Mouse (Mus musculus) heart, adult 11 months (tissue): ENCODE data around the gene Krtap4-16.
"Not testable (repeated sequence)": the region's sequence is repeated elsewhere in the genome, so short reads cannot be mapped to it uniquely, and the experiment has no call there.

Experiments used
- DNase-seq: peaks from one replicate; pipeline ENCODE4 v3.0.0; 2022

Gene Krtap4-16

DNA sequence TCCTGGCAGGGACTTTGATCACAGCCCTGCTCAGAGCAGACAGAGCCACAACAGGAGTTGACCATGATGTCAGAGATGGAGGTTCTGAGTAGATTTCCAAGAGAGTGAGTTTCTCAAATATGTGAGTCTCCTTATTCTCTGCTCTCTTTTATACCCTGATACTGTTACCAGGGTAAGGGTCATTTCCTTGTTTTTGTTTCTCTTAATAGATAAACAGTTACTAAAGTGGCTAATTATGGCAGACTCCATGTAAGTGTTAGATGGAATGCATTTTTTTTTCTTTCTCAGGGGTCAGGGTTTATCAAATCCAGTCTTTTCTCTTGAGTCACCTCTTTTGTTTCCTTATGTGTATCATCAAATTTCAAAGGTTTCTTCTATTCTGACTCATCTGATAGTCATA is at the start of gene Krtap4-16:
Gene Krtap4-16, minus strand, starts transcription at position 101 of the 400 bp plus-strand sequence.
- DNase-seq: no peak

DNA sequence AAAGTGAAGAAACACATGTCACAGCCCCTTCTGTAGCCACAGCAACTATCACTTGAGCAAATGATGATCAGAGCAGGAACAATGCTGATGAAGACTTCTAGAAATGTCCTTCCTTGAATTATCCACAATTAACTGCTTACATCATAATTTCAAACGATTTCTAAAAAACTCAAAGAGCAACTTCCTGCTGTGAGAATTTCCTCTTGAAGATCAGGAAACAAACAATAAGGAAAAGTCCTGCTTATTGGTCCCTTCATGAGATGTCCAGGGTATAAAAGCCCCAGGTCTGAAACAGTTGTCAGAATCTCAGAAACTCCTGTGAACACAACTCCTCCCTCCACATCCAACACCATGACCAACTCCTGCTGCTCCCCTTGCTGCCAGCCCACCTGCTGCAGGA is 27.5 kb upstream of the Krtap4-16 start, which contains the start of gene Gm11567:
Gene Gm11567, plus strand, starts transcription at position 301 of the 400 bp plus-strand sequence.
- DNase-seq: not testable (repeated sequence)

GRCm38 (mm10) chr11:99873089-99873488 is 21.7 kb upstream of the Krtap4-16 start, which contains the start of gene Krtap9-1:
TSS of gene Krtap9-1 (plus strand) at chr11:99873389.
- not testable (repeated sequence) for DNase-seq

- not testable (repeated sequence) for DNase-seq
These were observed 12.8 kb upstream of the Krtap4-16 start, which contains the start of gene Gm11559 for GRCm38 (mm10) chr11:99864176-99864575. TSS of gene Gm11559 (plus strand) at chr11:99864476.

DNA sequence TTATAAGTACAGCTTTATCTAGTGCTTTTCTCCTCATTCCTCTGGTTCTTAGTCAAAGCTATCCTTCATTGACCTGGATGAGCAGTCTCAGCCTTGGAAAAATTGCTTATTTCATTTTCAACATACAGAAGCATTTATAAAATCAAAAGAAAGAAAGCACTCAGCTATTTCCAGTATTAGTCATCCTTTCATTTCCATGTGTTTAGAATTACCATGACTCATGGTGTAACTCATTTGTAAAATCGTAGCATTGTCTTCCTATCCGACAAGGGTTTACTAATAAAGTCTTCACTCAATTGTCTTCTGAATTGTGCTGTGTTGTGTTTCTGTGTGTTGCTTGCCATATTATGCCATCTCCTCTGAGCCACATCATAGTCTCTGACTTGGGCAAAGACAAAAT is 7.4 kb upstream of the Krtap4-16 start:
- DNase-seq: no peak

GRCm38 (mm10) chr11:99857617-99858016 is 6.2 kb upstream of the Krtap4-16 start, which contains the start of gene Gm11568:
TSS of gene Gm11568 (plus strand) at chr11:99857917.
- DNase-seq: no peak

DNA sequence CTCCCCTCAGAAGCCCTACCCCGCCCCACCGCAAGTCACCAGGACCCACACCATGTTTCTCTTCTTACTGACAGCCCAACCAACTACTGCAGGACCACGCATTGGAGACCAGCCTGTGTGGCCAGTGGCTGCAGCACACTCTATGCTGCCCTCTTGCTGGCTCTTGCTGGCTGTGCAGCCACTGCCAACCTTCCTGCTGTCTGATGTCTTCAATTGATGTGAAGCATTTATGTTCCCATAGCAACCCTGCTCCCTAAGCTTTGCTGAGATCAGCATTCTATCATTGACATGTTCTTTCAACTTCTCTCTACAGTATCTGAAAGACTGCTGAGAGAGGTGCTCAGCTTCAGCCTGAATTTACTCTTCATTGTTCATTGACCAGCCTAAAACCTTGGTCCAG is 2.7 kb upstream of the Krtap4-16 start:
- DNase-seq: no peak

DNA sequence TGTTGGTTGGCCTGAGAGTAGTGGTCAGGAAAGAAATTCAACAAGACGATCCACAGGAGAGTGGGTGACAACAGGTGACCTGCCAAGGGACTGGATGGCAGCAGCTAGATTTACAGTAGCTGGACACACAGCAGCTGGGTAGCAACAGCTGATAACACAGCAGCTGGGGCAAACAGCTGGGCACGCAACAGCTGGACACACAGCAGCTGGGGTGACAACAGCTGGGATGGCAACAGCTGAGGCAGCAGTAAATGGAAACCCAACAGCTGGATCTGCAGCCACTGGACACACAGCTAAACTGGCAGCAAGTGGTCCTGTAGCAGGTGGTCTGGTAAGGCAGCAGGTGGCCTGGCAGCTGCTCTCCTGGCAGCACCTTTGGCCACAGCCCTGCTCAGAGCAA is 4.7 kb downstream of the Krtap4-16 start:
- peak; percentile 84 for DNase-seq

DNA sequence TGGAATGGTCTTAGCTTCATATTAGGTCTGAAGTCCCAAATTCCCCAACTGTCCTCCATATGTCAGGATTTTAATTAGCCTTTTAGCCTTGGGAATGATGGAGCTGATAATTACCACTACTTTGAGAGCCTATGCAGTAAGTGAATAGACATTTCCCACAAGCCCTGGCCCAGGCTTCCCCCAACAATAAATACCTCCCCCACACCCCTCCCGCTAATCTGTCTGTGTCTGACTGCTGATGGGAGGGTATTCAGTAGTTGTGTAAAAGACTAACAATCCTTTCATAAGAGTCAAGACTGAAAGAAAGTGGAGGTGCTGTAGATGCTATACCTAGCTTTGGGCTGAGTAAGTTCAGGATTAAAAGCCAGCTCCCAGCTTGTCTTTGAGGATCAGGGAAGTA is 9.2 kb downstream of the Krtap4-16 start:
- DNase-seq: no peak

- DNase-seq: no peak
These were observed 13.4 kb downstream of the Krtap4-16 start, which contains the start of gene 2300003K06Rik for GRCm38 (mm10) chr11:99837966-99838365. TSS of gene 2300003K06Rik (minus strand) at chr11:99838066.

DNA sequence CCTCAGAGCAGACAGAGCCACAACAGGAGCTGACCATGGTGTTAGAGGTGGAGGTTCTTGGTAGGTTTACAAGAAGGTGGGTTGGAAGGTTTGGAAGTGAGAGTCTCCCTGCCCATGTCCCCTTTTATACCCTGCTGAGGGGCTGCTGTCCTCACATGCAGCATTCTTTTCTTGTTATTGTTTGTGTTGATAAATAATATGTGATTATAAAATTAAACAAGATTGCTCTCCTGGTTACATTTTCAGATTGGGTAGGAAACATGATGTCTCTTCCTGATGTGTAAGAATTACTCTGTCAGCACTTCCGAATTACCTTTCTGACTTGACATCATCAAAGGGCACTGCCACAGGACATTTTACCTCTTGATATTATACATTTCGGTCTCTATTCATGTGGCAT is 35.8 kb downstream of the Krtap4-16 start, which contains the start of gene Gm11564:
Gene Gm11564, minus strand, starts transcription at position 101 of the 400 bp plus-strand sequence.
- DNase-seq: not testable (repeated sequence)

- DNase-seq: not testable (repeated sequence)
These were observed 41.6 kb downstream of the Krtap4-16 start, which contains the start of gene Krtap4-13 for GRCm38 (mm10) chr11:99809792-99810191. TSS of gene Krtap4-13 (minus strand) at chr11:99809892.

DNA sequence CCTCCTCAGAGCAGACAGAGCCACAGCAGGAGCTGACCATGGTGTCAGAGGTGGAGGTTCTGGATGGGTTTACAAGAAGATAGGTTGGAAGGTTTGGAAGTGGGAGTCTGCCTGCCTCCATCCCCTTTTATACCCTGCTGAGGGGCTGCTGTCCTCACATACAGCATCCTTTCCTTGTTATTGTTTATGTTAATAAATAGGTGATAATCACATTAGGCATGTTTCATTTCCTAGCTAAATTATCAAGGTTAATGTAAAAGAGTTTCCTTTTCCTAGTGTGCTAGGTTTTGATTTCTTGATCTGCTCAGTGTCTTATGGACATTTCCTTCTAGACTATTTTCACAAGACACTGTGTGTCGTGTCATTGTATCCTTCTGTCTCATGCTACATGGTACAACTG is 47.1 kb downstream of the Krtap4-16 start, which contains the start of gene Gm11554:
Gene Gm11554, minus strand, starts transcription at position 101 of the 400 bp plus-strand sequence.
- not testable (repeated sequence) for DNase-seq
